Mouse (Mus musculus): ENCODE results near the gene Clec16a. TPM values are rescaled to one million over a fixed set of nuclear protein-coding genes. Genes with fewer than 3 reads are reported as not detected.

The Clec16a gene
- total RNA-seq, 2 experiments from 2014 or later = 19.4 to 28.8 TPM

DNA sequence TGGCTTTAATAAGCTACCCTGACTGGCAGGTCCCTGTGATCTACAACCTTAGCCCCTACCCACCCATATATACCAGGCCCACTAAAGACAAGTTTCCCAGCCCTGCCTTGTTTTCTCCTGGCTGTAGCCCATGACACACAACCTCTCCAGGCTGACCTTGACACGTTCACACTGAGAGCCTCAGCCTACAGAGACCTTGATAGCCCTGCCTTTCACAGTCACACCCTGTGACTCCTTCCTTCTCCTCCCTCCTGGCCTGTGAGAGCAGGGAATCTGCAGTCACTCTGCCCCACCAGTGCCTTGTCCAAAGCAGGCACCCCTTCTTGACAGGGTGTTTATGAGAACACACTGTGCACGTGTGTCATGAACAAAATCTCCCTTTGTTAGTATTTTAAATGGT lies 128.9 kb downstream of the Clec16a start:
- ATAC-seq (ENCODE audit: poor library complexity, severe bottlenecking) = no peak

DNA sequence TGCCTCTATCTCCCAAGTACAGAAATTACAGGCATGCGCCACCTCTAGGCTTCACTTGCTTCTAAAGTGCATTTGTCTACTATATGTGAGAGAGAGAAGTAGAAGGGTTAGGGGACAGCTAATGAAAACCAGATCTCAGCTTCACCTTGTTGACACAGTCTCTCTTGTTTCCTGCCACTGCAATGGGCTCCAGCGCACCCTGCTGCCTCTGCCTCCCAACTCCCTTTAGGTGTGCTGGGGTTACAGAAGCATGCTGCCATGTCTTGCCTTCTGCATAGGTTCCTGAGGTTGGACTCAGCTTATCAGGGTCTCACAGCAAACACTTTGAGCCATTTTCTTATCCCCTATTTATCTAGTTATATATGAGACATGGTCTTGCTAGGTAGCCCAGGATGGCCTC lies 129.8 kb downstream of the Clec16a start:
- ATAC-seq (ENCODE audit: poor library complexity, severe bottlenecking) = no peak

- ATAC-seq (ENCODE audit: poor library complexity, severe bottlenecking) = no peak
Measured at GRCm38 (mm10) chr16:10675612-10676011, 130.5 kb downstream of the Clec16a start.

GRCm38 (mm10) chr16:10676461-10677066 lies 131.4 kb downstream of the Clec16a start:
- peak; percentile 59; the same call in 1 of the 2 replicates for ATAC-seq (ENCODE audit: poor library complexity, severe bottlenecking)

GRCm38 (mm10) chr16:10682521-10682920 lies 137.4 kb downstream of the Clec16a start:
- no peak for ATAC-seq (ENCODE audit: poor library complexity, severe bottlenecking)

DNA sequence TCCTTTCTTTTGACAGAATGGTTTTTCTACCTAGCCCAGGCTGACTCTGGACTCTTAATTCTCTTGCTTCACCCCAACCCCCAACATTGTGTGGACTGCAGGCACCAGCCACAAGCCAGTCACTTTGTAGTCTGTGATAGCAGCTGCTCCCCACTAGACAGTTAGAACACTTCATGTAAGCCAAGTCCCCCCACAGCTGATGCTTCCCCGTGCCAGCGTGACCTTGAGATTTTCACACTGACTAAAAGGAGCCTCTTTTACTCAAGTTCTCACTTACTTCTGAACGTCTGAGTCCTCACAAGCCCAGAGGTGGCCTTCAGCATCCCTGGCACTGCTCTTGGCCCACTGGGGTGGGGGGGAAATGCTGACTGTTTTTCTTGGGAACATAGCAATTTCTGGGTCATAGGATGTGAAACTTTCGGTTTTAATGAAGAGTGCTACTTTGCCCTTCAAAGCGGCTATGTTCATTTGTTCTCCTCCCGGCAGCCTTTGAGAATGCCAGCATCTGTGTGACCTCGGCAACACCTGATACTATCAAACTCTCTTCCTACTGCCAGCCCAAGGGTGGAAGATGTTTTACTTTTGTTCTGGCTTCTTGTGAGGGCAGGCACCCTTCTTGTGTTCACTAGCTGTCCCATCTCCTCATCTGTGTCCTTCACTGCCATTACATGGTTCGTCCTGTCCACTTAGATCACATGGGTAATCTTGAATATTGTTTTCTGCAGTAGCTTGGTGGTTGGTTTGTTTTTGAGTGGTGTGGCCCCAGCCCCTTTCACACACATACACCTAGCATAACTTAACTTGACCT lies 138.3 kb downstream of the Clec16a start:
- ATAC-seq (ENCODE audit: poor library complexity, severe bottlenecking) = no peak

GRCm38 (mm10) chr16:10689748-10690318 lies 144.7 kb downstream of the Clec16a start:
- ATAC-seq (ENCODE audit: poor library complexity, severe bottlenecking) = peak; percentile 70

DNA sequence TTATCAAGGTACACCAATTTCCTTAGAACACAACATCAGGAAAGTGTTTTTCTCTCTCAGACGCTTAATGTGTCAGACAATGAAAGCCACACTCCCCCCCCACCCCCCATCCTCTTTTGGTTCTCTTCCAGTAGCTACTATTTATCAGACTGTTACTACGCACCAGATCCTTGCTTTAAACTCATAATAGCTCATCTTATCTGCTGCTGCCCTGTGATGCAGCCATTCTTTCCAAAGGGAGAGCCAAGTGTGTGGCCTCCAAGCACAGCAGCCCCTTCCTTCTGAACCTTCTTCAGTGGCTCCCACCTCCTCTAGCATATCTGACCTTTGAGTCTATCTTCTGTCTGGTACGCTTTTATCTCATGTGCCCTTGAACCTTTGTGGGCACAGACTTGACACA lies 145.3 kb downstream of the Clec16a start:
- ATAC-seq (ENCODE audit: poor library complexity, severe bottlenecking) = no peak

- no peak for ATAC-seq (ENCODE audit: poor library complexity, severe bottlenecking)
Measured at GRCm38 (mm10) chr16:10691705-10692104, 146.6 kb downstream of the Clec16a start.

GRCm38 (mm10) chr16:10692848-10693247 lies 147.7 kb downstream of the Clec16a start:
- no peak for ATAC-seq (ENCODE audit: poor library complexity, severe bottlenecking)

- ATAC-seq (ENCODE audit: poor library complexity, severe bottlenecking) = no peak
Measured at GRCm38 (mm10) chr16:10693424-10693823, 148.3 kb downstream of the Clec16a start.

- ATAC-seq (ENCODE audit: poor library complexity, severe bottlenecking) = no peak
Measured at GRCm38 (mm10) chr16:10694414-10694851, 149.3 kb downstream of the Clec16a start.

GRCm38 (mm10) chr16:10697861-10698659 lies 152.9 kb downstream of the Clec16a start:
- ATAC-seq (ENCODE audit: poor library complexity, severe bottlenecking) = no peak

- no peak for ATAC-seq (ENCODE audit: poor library complexity, severe bottlenecking)
Measured at GRCm38 (mm10) chr16:10699316-10699715, 154.2 kb downstream of the Clec16a start.

DNA sequence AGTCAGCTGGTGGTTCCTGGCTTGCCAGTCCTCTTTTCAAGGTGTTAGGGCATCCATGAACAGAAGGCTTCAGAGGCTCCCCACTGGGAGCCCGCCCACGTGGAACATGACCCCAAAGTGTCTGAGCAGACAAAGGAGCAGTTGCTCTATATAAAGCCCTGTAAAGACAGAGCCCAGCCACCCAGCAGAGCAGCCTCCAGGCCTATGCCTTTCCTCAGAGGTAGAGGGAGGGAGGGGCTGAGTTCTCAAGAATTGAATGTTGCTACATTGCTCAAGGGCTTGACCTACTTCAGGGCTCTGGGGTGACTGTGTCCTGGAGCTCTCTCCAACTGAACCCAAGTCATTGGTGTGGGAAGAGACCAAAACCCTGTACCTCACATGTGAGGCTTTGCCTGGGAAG lies 155.0 kb downstream of the Clec16a start:
- no peak for ATAC-seq (ENCODE audit: poor library complexity, severe bottlenecking)

DNA sequence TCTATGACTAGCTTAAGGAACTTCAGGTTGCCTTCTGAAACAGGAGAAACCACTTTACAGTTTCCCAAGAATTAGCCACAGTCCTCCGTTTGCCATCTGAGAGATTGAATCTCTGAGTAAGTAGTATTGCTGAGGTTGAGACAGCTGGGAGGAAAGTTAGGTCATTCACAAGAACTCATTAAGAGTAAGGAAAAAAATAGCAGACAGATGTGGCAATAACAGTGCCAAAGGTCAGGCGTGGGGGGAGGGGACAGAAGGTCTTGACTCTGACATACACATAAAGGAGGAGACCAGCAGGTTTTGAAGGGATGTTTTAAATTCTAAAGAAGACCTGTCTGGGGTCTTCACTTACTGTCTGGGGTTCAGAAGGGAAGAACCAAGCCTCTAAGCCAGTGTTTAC lies 157.3 kb downstream of the Clec16a start:
- ATAC-seq (ENCODE audit: poor library complexity, severe bottlenecking) = no peak

GRCm38 (mm10) chr16:10703932-10704331 lies 158.8 kb downstream of the Clec16a start:
- no peak for ATAC-seq (ENCODE audit: poor library complexity, severe bottlenecking)

- no peak for ATAC-seq (ENCODE audit: poor library complexity, severe bottlenecking)
Measured at GRCm38 (mm10) chr16:10705396-10705795, 160.3 kb downstream of the Clec16a start.

GRCm38 (mm10) chr16:10711524-10711923 lies 166.4 kb downstream of the Clec16a start:
- no peak for ATAC-seq (ENCODE audit: poor library complexity, severe bottlenecking)

- ATAC-seq (ENCODE audit: poor library complexity, severe bottlenecking) = no peak
Measured at GRCm38 (mm10) chr16:10713041-10713440, 167.9 kb downstream of the Clec16a start.

Measured in megakaryocyte, adult 5-6 weeks (primary cell).